Mouse (Mus musculus) intestine, postnatal 0 days (tissue): Measurements from ENCODE around the gene Pdcd6. TPM values are rescaled to one million over a fixed set of nuclear protein-coding genes. Genes with fewer than 3 reads are reported as not detected.

Experiments
- ATAC-seq: fragments of 200-750 bp; cut with Nextera tagmentation; 2 replicates; pipeline ENCODE4 v1.8.0; 2017; ENCODE audit warnings: mild to moderate bottlenecking, moderate TSS enrichment, moderate library complexity
- H3K27ac ChIP-seq: fragments of 300-500 bp; sonication (generic); 2 replicates; pipeline ENCODE4 v1.5.1; 2014; ENCODE audit warnings: mild to moderate bottlenecking, low read depth, low read length, moderate library complexity
- H3K27me3 ChIP-seq: fragments of 300-500 bp; sonication (generic); replicated peaks from 2 replicates; pipeline ENCODE4 v1.6.1; 2014; ENCODE audit warnings: low read length, mixed read lengths; ENCODE audit not compliant: control insufficient read depth, insufficient read depth
- H3K36me3 ChIP-seq: fragments of 300-500 bp; sonication (generic); 2 replicates; pipeline ENCODE4 v1.6.1; 2014; ENCODE audit warnings: mild to moderate bottlenecking, moderate library complexity; ENCODE audit not compliant: control insufficient read depth, insufficient read depth
- H3K4me1 ChIP-seq: fragments of 300-500 bp; sonication (generic); replicated peaks from 2 replicates; pipeline ENCODE4 v1.6.1; 2014; ENCODE audit warnings: antibody characterized with exemption, low read length, mixed read lengths; ENCODE audit not compliant: control insufficient read depth, insufficient read depth
- H3K4me2 ChIP-seq: fragments of 300-500 bp; sonication (generic); replicated peaks from 2 replicates; pipeline ENCODE4 v1.6.1; 2014; ENCODE audit warnings: low read depth, mild to moderate bottlenecking, moderate library complexity
- H3K4me3 ChIP-seq: fragments of 300-500 bp; sonication (generic); 2 replicates; pipeline ENCODE4 v1.5.1; 2014; ENCODE audit warnings: low read depth, low read length
- H3K9ac ChIP-seq: fragments of 300-500 bp; sonication (generic); 2 replicates; pipeline ENCODE4 v1.6.1; 2014; ENCODE audit warnings: mild to moderate bottlenecking, low read depth, low read length
- H3K9me3 ChIP-seq: fragments of 300-500 bp; sonication (generic); 2 replicates; pipeline ENCODE4 v1.6.1; 2016; ENCODE audit warnings: mixed run types; ENCODE audit not compliant: control insufficient read depth
- CTCF ChIP-seq: sonication (generic); IDR thresholded peaks from 2 replicates; pipeline ENCODE4 v1.5.1; 2016; ENCODE audit warnings: low read depth, mild to moderate bottlenecking, control low read depth, antibody characterized with exemption, moderate library complexity
- WGBS: fragments of 180-500 bp; shearing (Covaris S2); extraction: QIAGEN DNeasy Blood & Tissue Kit; methylation state at CpG from one replicate; pipeline ENCODE4 v1.1.7; 2014; 5-methylcytosine and 5-hydroxymethylcytosine counted together
- polyA plus RNA-seq: library from polyadenylated mRNA; unstranded; fragments of >200 nt; fragmentation: Nextera tagmentation; extraction: Ambion mirVana; gene quantifications from 2 replicates; pipeline ENCODE4 v1.2.1, GENCODE M21; 2015

The Pdcd6 gene
- polyA plus RNA-seq, 1 experiment from 2014 or later: 312 TPM

- H3K27ac ChIP-seq: no peak overlapping the region
- H3K27me3 ChIP-seq: no peaks in the 10 kb centered on the region
- ATAC-seq: no peak
- H3K4me3 ChIP-seq: no peak overlapping the region
- H3K36me3 ChIP-seq: peaks cover 70% of the 10 kb centered on the region
- H3K4me2 ChIP-seq: no peak overlapping the region
- H3K9ac ChIP-seq: no peak overlapping the region
- no peaks in the 10 kb centered on the region for H3K4me1 ChIP-seq
- no peak for TF ChIP-seq CTCF
- 88% methylated on average over 1 of the region's 1 CpGs for WGBS
- no peaks in the 10 kb centered on the region for H3K9me3 ChIP-seq
Measured at GRCm38 (mm10) chr13:74305780-74306179, 11.6 kb downstream of the Pdcd6 start.

GRCm38 (mm10) chr13:74305380-74305779, 12.0 kb downstream of the Pdcd6 start:
- TF ChIP-seq CTCF: no peak
- Histone ChIP-seq H3K27me3 (no peaks in the 10 kb centered on the region), H3K36me3 (peaks cover 66% of the 10 kb centered on the region), H3K4me3 (no peak overlapping the region), H3K4me2 (no peak overlapping the region), H3K27ac (no peak overlapping the region), H3K9me3 (no peaks in the 10 kb centered on the region), H3K4me1 (no peaks in the 10 kb centered on the region), H3K9ac (no peak overlapping the region)
- no peak for ATAC-seq
- WGBS: 92% methylated on average over 6 of the region's 6 CpGs

GRCm38 (mm10) chr13:74302050-74303037, 15.0 kb downstream of the Pdcd6 start:
- Histone ChIP-seq H3K36me3 (peaks cover 45% of the 10 kb centered on the region), H3K9ac (no peak overlapping the region), H3K4me3 (no peak overlapping the region), H3K27ac (no peak overlapping the region), H3K9me3 (no peaks in the 10 kb centered on the region), H3K27me3 (no peaks in the 10 kb centered on the region), H3K4me2 (no peak overlapping the region), H3K4me1 (no peaks in the 10 kb centered on the region)
- WGBS: 63% methylated on average over 10 of the region's 10 CpGs
- ATAC-seq: peak; percentile 79
- peak; percentile 60 for TF ChIP-seq CTCF

DNA sequence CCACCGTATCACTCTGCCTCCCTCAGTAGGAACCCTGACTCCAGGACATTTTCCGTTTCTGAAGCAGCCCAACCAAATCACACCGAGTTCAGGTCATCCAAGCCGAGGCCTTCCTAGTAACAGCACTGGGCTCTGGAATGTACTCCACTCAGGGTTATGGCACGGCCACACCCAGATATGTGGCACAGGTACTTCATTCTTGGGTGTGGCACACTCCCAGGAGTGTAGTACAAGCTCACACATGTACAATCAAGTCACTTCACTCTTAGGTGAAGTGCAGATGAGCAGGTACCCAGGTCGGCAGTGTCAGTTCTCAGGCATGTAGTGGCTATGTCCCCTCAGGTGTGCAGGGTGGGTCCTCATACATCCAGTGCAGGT, 15.8 kb downstream of the Pdcd6 start:
- no peak overlapping the region; the same call in 1 of the 2 replicates for H3K27ac ChIP-seq
- peak; percentile 90 for ATAC-seq
- TF ChIP-seq CTCF: no peak
- H3K27me3 ChIP-seq: no peaks in the 10 kb centered on the region
- H3K4me1 ChIP-seq: no peaks in the 10 kb centered on the region
- H3K9me3 ChIP-seq: no peaks in the 10 kb centered on the region
- no peak overlapping the region for H3K4me2 ChIP-seq
- H3K4me3 ChIP-seq: no peak overlapping the region
- 38% methylated on average over 6 of the region's 6 CpGs for WGBS
- no peak overlapping the region for H3K9ac ChIP-seq
- peaks cover 40% of the 10 kb centered on the region for H3K36me3 ChIP-seq

DNA sequence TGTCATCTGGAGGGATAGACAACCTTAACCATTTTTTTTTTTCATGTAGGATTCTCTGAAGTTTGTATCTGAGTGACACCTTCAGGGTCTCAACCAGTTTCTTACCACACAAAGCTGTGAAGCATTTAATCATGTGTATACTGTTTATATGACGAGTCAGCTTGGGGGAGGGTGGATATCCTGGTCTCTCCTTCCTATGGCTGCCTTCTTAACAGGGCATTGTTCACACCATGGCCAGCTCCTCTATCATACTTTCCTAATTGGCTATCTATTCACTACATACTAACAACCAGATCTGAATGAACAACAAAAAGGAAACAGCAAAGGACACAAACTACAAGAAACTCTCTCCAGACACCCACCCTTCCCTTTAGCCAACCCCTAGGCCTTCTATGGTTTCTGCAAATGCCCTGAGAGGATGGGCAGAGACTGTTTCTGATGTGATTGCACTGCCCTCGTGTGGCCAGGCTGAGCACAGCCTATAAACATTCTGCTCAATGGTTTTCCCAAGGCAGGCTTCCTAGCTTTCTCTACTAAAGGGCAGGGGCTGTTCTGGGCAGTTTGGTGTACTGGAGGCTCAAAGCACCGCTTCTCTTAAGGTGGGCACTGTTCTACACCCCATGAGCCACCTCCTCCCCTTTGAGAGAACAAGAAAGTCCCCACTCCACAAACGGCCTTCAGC, 16.3 kb downstream of the Pdcd6 start:
- WGBS: 32% methylated on average over 4 of the region's 4 CpGs
- no peaks in the 10 kb centered on the region for H3K27me3 ChIP-seq
- peak; percentile 62 for ATAC-seq
- H3K9ac ChIP-seq: no peak overlapping the region
- no peak overlapping the region for H3K27ac ChIP-seq
- no peak overlapping the region for H3K4me3 ChIP-seq
- no peak overlapping the region for H3K4me2 ChIP-seq
- H3K9me3 ChIP-seq: no peaks in the 10 kb centered on the region
- peaks cover 35% of the 10 kb centered on the region for H3K36me3 ChIP-seq
- H3K4me1 ChIP-seq: no peaks in the 10 kb centered on the region
- TF ChIP-seq CTCF: peak; percentile 96

GRCm38 (mm10) chr13:74296376-74296775, 21.0 kb downstream of the Pdcd6 start:
- H3K36me3 ChIP-seq: no peaks in the 10 kb centered on the region
- H3K4me1 ChIP-seq: 0 out of 2 replicates have a peak, but pooled peaks cover 4% of the 10 kb centered on the region
- ATAC-seq: no peak
- H3K27me3 ChIP-seq: no peaks in the 10 kb centered on the region
- WGBS: 70% methylated on average over 7 of the region's 7 CpGs
- H3K9me3 ChIP-seq: no peaks in the 10 kb centered on the region
- no peak for TF ChIP-seq CTCF
- H3K9ac ChIP-seq: no peak overlapping the region
- H3K4me2 ChIP-seq: no peak overlapping the region
- no peak overlapping the region for H3K27ac ChIP-seq
- no peak overlapping the region for H3K4me3 ChIP-seq
